Mouse (Mus musculus): ENCODE measurements around the gene Ints5. TPM values are rescaled to one million over a fixed set of nuclear protein-coding genes. Genes with fewer than 3 reads are reported as not detected.
A peak's percentile ranks its signal among the peaks of the same experiment; 100 is the strongest.

Gene Ints5
- polyA plus RNA-seq, 1 experiment from 2014 or later: 31.2 TPM

DNA sequence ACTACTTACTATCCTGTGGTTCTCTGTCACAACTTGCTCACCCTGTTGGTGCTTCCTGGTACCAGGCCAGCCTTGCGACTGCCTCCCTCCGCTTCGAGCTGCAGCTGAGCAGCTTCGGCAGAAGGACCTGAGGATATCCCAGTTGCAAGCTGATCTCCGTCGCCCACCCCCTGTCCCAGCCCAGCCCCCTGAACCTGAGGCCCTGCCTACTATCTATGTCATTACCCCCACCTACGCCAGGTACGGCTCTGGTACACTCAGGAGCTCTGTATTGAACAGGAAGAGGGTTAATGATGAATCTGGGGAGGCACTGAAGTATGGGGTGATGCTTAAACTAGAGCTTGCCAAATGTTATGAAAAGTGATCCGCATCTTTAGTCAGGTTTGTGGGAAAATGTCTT, 28.9 kb downstream of the Ints5 start:
- DNase-seq (ENCODE audit: low read depth, low spot score) (no peak), ATAC-seq (no peak)
- H3K27me3 ChIP-seq: no peaks in the 10 kb centered on the region
- ChIA-PET CTCF (interaction anchor here (1.2 kb wide), 1 partner anchor 8 kb away, joined by 3 read pairs; no protein-coding TSS in a partner anchor), POLR2A (interaction anchor here (0.7 to 3.4 kb wide), 4 partner anchors 9 to 143 kb away, joined by 5 to 18 read pairs (median 6); no protein-coding TSS in a partner anchor)
- no peak for TF ChIP-seq CTCF (IDR thresholded peaks at IDR 0.05)
- in situ Hi-C loops (cut with MboI; ENCODE audit: low pct_unique_long_range_greater_than_20kb): no loop called here

GRCm38 (mm10) chr19:8926766-8927165, 34.0 kb downstream of the Ints5 start:
- CTCF ChIA-PET: no interaction called here
- no peaks in the 10 kb centered on the region for H3K27me3 ChIP-seq
- no peak for DNase-seq (ENCODE audit: low read depth, low spot score)
- no peak for ATAC-seq
- in situ Hi-C loops (cut with MboI; ENCODE audit: low pct_unique_long_range_greater_than_20kb): no loop called here
- TF ChIP-seq CTCF (IDR thresholded peaks at IDR 0.05): no peak
- POLR2A ChIA-PET: no interaction called here

GRCm38 (mm10) chr19:8927891-8928525, 35.2 kb downstream of the Ints5 start:
- no peak for ATAC-seq
- TF ChIP-seq CTCF (IDR thresholded peaks at IDR 0.05): no peak
- DNase-seq (ENCODE audit: low read depth, low spot score): no peak
- no peaks in the 10 kb centered on the region for H3K27me3 ChIP-seq
- POLR2A ChIA-PET: no interaction called here
- CTCF ChIA-PET: no interaction called here
- in situ Hi-C loops (cut with MboI; ENCODE audit: low pct_unique_long_range_greater_than_20kb): no loop called here

GRCm38 (mm10) chr19:8928689-8929223, 36.0 kb downstream of the Ints5 start:
- ATAC-seq: peak; percentile 14
- in situ Hi-C loops (cut with MboI; ENCODE audit: low pct_unique_long_range_greater_than_20kb): no loop called here
- ChIA-PET CTCF (no interaction called here), POLR2A (no interaction called here)
- H3K27me3 ChIP-seq: no peaks in the 10 kb centered on the region
- no peak for DNase-seq (ENCODE audit: low read depth, low spot score)
- no peak for TF ChIP-seq CTCF (IDR thresholded peaks at IDR 0.05)

GRCm38 (mm10) chr19:8929224-8930088, 36.7 kb downstream of the Ints5 start, which contains the start of the genes Rom1 and Eml3:
Gene Rom1 (minus strand): TSS chr19:8929356.
Gene Eml3 (plus strand): TSS chr19:8929552.
- in situ Hi-C loops (cut with MboI; ENCODE audit: low pct_unique_long_range_greater_than_20kb): no loop called here
- CTCF ChIA-PET: interaction anchor here (0.9 to 1.0 kb wide), 2 partner anchors 8 to 42 kb away, joined by 3 read pairs; no protein-coding TSS in a partner anchor
- no peak for DNase-seq (ENCODE audit: low read depth, low spot score)

GRCm38 (mm10) chr19:8930117-8930516, 37.3 kb downstream of the Ints5 start:
- CTCF ChIA-PET: interaction anchor here (0.9 to 1.0 kb wide), 2 partner anchors 8 to 42 kb away, joined by 3 read pairs; no protein-coding TSS in a partner anchor
- DNase-seq (ENCODE audit: low read depth, low spot score) (no peak), ATAC-seq (peak; percentile 9)
- H3K27me3 ChIP-seq: no peaks in the 10 kb centered on the region
- TF ChIP-seq CTCF (IDR thresholded peaks at IDR 0.05): no peak
- in situ Hi-C loops (cut with MboI; ENCODE audit: low pct_unique_long_range_greater_than_20kb): no loop called here
- POLR2A ChIA-PET: interaction anchor here (0.6 to 3.2 kb wide), 5 partner anchors 8 to 175 kb away, joined by 3 to 16 read pairs (median 3); partner anchors contain the start of genes Mta2 and Uqcc3

More at GRCm38 (mm10) chr19:8929224-8930088, 36.7 kb downstream of the Ints5 start, which contains the start of the genes Rom1 and Eml3:
- TF ChIP-seq CTCF (IDR thresholded peaks at IDR 0.05): no peak
- H3K27me3 ChIP-seq: no peaks in the 10 kb centered on the region
- peak; percentile 70 for ATAC-seq
- POLR2A ChIA-PET: interaction anchor here (1.3 to 3.2 kb wide), 2 partner anchors 12 to 49 kb away, joined by 3 to 16 read pairs; partner anchors contain the start of genes Mta2 and Uqcc3

DNA sequence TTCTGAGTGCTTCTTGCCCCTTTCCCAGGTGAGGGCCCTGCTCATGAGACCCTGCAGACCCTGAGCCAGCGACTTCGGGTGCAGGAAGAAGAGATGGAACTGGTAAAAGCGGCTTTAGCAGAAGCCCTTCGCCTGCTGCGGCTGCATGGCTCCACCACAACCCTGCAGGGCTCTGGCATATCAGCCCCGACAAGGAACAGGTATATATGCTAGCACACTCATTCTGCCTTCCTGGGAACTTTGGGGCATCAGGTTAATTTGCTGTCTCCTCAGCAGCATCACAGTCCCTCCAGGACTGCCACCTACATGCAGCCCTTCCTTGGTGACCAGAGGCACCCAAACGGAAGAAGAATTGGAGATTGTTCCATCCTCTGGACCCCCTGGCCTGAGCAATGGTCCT, 38.0 kb downstream of the Ints5 start:
- ChIA-PET POLR2A (interaction anchor here (0.6 to 3.2 kb wide), 4 partner anchors 9 to 175 kb away, joined by 3 to 16 read pairs (median 4); partner anchors contain the start of gene Mta2), CTCF (interaction anchor here (0.9 to 1.0 kb wide), 2 partner anchors 9 to 43 kb away, joined by 3 read pairs; no protein-coding TSS in a partner anchor)
- in situ Hi-C loops (cut with MboI; ENCODE audit: low pct_unique_long_range_greater_than_20kb): no loop called here
- H3K27me3 ChIP-seq: no peaks in the 10 kb centered on the region
- DNase-seq (ENCODE audit: low read depth, low spot score) (no peak), ATAC-seq (no peak)
- TF ChIP-seq CTCF (IDR thresholded peaks at IDR 0.05): no peak

- no peak for TF ChIP-seq CTCF (IDR thresholded peaks at IDR 0.05)
- H3K27me3 ChIP-seq: no peaks in the 10 kb centered on the region
- POLR2A ChIA-PET: interaction anchor here (0.7 kb wide), 2 partner anchors 102 to 371 kb away, joined by 3 to 6 read pairs; no protein-coding TSS in a partner anchor
- ATAC-seq (no peak), DNase-seq (ENCODE audit: low read depth, low spot score) (no peak)
- in situ Hi-C loops (cut with MboI; ENCODE audit: low pct_unique_long_range_greater_than_20kb): no loop called here
- CTCF ChIA-PET: no interaction called here
Observed at GRCm38 (mm10) chr19:8936736-8937135, 43.9 kb downstream of the Ints5 start.

GRCm38 (mm10) chr19:8940526-8941133, 47.8 kb downstream of the Ints5 start:
- ATAC-seq: no peak
- DNase-seq (ENCODE audit: low read depth, low spot score): no peak
- CTCF ChIA-PET: interaction anchor here (1.3 kb wide), 1 partner anchor 13 kb away, joined by 4 read pairs; the partner anchor contains the start of gene Tut1
- no peaks in the 10 kb centered on the region for H3K27me3 ChIP-seq
- no peak for TF ChIP-seq CTCF (IDR thresholded peaks at IDR 0.05)
- POLR2A ChIA-PET: interaction anchor here (1.0 to 2.0 kb wide), 3 partner anchors 9 to 30 kb away, joined by 3 to 16 read pairs (median 6); no protein-coding TSS in a partner anchor
- in situ Hi-C loops (cut with MboI; ENCODE audit: low pct_unique_long_range_greater_than_20kb): no loop called here
